Mouse (Mus musculus) left cerebral cortex, postnatal 14 days (tissue): Measurements from ENCODE around the gene Ankrd45. TPM values are rescaled to one million over a fixed set of nuclear protein-coding genes. Genes with fewer than 3 reads are reported as not detected.
"Not testable (repeated sequence)": the region's sequence is repeated elsewhere in the genome, so short reads cannot be mapped to it uniquely, and the experiment has no call there.

Experiments used
- DNase-seq, 2 experiments: peaks; one replicate each; pipeline ENCODE4 v3.0.0; 2021 to 2022; ENCODE audit warnings: low spot score in 2 of 2, mixed read lengths in 1 of 2
- intact Hi-C: fragments of 180-260 bp; cut with DNase I; formaldehyde crosslinking; loops from one replicate; pipeline ENCODE4 v1.15.1; 2025
- long read RNA-seq, 2 experiments: library from polyadenylated mRNA; stranded (forward); transcript quantifications; one replicate each; pipeline ENCODE4 v2.0.0; 2021
- total RNA-seq, 2 experiments: library from RNA; stranded (reverse); gene quantifications; 2 replicates each; pipeline ENCODE4 v1.2.3; 2021

Ankrd45 gene
- 10 to 100 TPM; 37.0 to 39.0 TPM for total RNA-seq
- long read RNA-seq, experiment 1, partial matches to known transcripts: 1 of 20 reads
- long read RNA-seq, experiment 1, other reads (novel, unspliced or antisense): 15 of 20 reads
- long read RNA-seq, experiment 2, partial matches to known transcripts: 3 of 9 reads
- long read RNA-seq, experiment 2, other reads (novel, unspliced or antisense): 5 of 9 reads

DNA sequence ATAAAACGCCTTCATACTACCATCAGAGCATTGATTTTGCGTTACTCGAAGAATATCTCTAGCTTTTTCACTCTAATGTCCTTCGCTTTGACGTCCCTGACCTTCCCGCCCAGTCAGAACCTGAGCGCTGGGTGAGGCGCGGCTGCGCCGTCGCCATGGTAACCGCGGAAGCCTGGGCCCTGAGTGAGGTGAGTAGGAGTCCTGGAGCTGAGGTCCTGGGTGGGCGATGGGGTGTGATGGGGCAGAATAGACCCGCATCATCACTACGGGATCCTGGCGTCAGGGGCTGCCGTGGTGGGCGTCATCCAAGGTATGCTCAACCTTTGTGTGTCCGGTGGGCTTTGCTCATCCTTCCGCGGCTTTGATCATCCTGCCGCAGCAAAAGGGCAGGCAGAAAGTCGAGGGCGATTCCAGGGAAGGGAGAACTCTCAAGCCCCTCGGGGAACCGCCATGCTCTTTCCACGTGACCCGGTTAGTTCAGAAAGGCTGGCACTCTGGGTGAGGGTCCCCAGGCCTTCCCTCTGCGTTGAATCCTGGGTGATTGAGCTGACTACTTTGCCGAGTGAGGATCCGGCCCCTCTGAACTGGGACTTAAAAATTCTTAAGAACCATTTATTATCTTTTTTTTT is at the start of gene Ankrd45:
TSS of gene Ankrd45 (plus strand) at position 161 of the 629 bp plus-strand sequence.
- DNase-seq: peak; percentile 34 to 62
- intact Hi-C loops: no loop called here

DNA sequence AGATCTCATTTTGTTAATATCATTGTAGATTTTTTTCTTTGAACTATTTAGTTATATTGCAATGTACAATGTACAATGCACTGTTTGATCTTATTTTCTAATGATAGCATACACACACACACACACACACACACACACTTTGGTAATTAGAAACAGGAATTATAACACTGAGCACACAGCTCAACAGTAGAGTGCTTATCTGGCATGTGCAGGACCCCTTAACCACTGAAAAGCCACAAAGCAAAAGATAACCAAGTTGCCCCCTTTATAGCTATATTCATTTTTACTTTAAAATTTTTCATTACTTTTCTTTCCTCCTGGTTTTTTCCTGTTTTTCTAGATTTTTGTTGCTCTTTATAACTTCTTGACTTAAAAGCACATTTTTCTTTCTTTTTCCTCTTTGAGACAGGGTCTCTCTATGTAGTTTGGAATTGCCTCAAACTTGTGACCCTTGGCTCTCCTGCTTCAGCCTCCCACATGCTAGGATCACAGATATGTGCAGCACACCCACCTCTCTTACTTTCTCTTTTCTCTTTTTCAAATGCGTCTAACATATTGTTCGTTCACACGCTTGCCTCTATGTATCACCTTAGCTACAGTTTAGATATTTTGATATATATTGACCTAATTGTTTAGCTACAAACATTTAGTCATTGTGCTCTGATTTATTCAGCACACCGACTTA is 42.6 kb upstream of the Ankrd45 start:
- intact Hi-C loops: no loop called here
- DNase-seq: no peak

DNA sequence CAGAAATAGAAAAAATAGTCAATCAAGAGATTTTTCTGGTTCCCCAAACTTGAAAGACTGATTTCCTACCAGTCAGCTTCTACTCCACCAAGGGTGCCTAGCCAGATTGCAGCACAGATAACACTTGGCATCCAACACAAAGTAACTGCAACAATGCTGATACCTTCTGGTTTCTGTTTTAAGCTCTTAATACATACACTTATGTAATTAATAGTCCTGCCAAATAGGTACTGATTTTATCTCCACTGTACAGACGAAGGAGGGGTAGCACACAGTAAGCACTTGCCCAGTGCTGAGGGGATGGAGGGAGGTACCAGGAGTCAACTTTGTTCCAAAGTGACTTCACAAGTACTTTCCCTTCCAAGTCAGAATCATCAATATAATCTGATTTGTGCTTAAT is 38.6 kb upstream of the Ankrd45 start:
- intact Hi-C loops: no loop called here
- no peak for DNase-seq

DNA sequence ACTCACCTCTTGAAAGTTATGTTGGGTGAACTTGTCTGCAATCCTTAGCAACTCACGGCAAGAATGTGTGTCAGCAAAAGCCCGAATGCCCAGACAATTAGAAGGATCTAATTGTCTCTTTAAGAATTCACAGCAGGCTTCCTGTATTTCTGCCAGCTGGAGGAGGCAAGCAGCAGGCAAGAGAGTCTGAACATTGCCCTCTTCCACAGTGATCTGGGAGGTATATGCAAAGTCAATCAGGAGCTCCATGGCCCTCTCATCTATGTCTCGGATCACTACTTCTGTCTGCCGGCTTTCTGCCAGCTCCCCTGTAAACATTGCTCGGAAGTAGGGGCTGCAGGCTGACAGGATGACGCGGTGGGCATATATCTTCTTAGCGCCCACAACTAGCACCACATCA is 33.3 kb upstream of the Ankrd45 start:
- intact Hi-C loops: no loop called here
- DNase-seq: no peak

DNA sequence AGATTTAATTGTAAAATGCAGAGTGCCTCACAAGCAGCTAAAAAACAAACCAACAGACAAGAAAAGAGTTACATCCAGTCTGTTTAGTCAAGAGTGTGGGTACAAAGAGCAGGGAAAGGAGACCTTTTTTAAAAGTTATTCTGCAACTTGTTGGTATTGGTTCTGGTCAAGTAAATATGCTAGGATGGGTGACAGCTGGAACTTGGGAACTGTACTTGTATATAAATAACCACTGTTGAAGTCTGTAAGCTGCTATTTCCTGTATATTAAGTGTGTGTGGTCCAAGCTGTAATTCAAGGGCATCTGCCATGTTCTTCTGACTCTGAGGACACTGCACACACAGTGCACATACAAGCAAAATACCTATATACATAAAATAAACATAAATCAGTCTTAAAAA is 27.9 kb upstream of the Ankrd45 start:
- intact Hi-C loops: no loop called here
- no peak for DNase-seq

DNA sequence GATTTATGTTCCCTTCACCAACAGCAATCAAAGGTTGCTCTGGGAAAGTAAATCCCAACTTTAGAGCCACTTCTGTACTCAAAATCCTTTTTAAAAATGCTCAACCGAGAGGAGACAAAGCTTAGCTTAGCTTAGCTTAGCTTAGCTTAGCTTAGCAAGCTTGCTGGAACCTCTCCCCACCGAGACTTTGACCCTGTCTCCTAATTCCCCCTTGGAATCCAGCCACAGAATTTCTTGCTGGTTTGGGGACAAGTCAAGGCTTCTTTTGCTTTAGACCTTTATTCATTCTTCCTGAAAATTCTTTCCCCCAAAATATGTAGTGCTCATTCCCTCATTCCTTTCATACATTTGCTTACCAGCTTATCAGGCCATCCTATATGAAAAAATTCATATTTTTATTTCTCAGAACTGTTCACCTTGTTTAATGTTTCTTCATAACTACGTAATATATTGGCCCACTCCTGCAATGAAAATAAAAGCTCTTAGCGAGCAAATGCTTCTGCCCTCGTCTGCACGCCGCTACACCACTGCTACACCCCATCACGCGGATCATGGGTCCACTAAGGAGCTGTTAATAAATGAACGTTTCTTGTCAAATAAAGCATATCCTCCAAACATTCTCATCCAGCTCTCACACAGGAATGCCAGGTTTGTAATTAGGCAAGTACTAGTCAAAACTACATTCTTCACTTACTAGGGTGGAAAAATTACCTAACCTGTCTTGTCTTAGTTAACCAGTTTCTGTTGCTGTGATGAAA is 19.7 kb upstream of the Ankrd45 start:
- no peak for DNase-seq
- intact Hi-C loops: no loop called here

DNA sequence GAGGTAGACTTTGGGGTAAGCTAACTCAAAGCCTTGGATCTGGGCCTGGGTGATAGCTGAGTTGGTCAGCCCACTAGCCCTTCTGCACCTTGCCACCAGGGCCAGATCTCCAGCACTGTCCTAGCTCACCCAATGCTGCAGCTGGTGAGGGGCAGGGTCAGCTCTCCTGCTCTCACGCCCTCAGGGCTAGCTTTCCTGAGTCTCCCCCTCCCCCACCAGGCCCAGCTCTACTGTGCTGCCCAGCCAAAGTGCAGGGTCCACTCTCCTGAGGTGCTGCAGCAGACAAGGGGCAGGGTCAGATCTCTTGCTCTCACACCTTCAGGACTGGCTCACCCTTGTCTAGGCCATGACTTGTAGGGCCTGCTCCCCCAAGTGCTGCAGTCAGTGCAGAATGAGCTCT is 16.0 kb upstream of the Ankrd45 start:
- no peak for DNase-seq
- intact Hi-C loops: no loop called here

DNA sequence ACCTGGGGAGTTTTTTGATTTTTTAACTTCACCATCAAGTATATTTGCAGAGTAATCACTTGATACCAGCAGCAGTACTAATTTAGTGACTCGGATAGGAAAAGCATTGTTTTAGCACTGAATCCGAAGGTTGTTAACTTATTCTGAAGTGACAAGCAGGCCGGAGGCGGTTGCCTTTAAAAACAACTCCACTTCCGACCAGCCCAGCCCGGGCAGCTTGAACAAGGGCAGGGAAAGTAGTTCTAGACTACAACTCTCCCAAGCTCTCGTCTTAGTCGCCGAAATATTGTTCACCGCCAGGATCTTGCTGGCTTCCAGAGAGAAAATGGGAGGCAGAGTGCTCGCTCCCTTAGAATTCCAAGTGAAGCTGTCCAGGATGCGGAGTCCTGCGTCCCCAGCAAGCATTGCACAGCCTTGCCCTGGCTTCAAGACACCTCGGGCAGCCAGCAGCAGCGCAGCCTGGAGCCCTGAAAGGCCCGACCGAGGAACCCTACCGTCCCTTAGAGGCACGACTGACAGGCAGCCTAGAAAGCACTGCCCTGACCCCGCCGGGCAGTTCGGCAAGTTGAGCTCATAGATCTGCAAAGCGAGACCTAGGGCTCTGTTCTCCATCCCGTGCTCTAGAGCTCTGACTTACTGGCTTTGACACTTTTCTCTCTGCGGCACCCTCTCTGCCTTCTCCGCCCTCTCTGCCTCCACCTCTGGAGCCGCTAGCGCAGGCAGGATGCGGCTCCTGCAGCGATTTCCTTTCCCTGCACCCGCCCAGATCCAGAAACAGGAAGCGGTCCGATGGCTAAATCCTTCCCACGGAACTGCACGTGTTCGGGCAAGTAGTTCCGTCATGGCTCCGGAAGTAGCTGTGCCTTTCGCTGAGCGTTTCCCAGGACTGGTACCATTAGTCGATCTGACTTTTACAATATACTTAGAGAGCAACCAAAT is 11.5 kb upstream of the Ankrd45 start, which contains the start of gene Klhl20:
TSS of gene Klhl20 (minus strand) at position 786 of the 939 bp plus-strand sequence.
- intact Hi-C loops: no loop called here
- DNase-seq: peak; percentile 96 to 97

DNA sequence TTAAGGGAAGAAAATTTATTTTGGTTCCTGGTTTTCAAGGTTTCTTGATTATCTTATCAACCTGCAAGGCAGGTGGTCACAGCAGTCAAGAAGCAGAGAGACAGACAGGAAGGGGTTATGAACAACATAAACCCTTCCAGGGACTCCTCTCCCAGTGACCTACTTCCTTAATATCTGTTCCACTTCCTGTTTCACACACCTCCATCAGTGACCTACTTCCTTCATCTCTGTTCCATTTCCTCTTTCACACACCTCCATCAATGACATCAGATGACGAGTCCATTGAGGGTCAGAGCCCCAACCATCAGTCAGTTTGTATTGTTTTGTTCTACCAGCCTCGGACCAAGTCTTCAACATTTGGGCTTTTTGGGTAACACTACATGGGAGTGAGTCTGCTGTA is 3.0 kb upstream of the Ankrd45 start:
- intact Hi-C loops: no loop called here
- DNase-seq: no peak

DNA sequence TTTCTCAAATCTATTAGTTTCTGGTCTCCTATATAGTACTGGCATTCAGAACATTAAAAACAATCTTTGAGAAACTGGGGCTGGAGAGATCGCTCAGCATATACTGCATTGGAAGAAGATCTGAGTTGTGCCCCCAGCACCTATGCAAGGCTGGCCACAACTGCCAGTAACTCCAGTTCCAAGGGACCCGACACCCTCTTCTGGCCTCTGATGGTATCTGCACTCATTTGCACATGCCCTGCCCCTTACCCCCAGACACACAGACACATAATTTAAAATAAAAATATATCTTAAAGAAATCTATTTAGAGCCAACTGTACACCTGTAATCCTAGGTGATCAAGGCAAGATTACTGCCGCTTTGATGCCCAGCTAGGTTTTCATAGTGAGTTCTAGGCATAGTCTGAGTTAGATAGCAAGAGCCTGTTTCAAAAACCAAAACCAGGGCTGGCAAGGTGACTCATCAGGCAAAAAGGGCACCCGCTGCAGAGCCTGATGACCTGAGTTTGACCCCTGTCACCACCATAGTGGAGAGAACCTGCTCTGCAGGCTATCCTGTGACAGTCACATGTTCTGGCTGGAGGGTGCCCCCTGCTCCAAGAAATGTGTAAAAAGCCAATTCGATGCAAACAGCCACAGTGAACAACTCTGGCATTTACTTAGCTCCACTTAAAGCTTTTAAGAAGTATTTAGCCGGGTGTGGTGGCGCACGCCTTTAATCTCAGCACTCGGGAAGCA is 2.3 kb upstream of the Ankrd45 start:
- intact Hi-C loops: no loop called here
- no peak for DNase-seq

DNA sequence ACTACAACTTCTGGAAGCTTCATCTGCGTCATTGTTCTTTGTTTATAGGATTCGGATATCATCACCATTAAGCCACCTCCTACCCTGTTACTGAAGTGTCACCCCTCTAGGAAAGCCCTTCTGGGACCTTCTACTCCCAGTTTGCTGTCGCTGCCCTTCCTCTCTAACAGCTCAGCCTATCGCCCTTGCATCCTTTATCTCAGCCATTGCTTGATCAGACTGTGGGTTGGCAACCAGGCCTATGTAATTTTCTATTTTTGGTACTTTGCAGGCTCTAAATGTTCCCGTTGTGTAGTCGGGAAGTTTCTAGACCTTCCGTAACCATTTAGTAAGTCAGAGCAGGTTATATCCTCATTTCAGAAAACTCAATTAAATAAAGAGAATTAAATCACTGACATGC is 725 bp downstream of the Ankrd45 start:
- intact Hi-C loops: no loop called here
- peak; percentile 6 to 62 for DNase-seq

DNA sequence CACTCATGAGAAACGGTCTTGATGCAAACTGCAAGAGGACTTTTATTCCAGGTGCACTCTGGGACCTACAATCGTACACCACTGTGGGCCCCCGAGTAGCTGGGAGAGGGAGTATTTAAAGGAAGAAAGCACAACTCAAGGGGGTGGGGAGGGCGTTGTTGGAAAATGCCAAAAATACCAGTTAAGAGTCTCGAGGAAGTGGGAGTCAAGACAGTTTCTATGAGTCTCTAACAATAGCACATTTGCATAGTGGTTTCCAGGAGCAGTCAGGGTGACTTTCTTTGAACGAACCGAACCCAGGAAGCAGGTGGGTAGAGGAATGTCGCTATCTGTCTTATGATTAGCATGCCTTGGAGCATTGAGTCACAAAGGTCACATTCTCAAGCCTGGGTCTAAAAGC is 3.1 kb downstream of the Ankrd45 start:
- intact Hi-C loops: not testable (repeated sequence)
- peak; percentile 6 to 13 for DNase-seq

DNA sequence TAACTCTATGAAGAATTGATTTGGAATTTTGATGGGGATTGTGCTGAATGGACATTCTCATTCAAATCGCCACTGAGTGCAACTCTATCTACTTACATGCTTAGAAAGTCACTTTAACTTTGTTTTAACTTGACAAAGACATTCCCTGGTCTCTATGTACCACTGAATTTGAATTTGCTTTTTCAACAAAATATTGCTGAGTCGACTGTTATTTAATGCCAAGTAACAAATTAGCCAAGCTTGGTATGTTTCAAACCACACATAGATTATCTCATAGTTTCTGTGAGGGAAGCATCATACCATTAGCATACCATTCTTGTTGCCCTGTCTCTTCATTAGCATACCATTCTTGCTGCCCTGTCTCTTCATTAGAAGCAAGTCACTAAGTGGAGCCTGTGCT is 5.4 kb downstream of the Ankrd45 start:
- intact Hi-C loops: no loop called here
- DNase-seq: no peak

DNA sequence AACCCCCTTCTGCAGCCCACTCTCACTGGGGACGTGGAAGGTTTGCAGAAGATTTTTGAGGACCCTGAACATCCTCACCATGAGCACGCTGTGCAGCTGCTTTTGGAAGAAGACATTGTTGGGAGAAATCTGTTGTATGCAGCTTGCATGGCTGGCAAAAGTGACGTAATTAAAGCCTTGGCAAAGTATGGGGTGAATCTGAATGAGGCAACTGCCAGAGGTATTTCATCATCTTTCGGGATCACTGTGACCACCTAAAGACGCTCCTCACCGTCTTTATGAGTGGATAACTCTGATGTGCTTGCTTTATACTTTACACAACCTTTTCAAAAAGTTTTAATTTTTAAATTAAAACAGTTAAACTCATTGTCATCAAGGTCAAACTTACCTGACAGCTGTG is 8.6 kb downstream of the Ankrd45 start:
- no peak for DNase-seq
- intact Hi-C loops: no loop called here

DNA sequence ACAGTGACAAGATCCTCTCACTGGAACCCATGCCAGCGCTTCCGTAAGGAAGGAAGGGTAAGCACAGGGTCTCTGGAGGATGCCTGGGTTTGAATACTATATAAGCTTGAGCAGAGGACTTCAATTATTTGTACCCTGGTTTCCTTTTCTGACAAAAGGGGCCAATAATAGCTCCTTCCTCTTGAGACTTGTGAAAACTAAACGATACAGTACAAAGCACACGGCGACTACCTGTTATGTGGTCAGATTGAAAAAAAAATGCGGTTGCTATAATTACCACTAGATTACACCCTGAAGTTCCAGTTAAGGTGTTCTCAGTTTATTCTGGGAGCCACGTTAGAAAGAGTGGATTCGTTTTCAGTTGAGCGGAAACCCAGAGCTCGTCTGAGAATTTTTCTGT is 14.1 kb downstream of the Ankrd45 start:
- intact Hi-C loops: no loop called here
- no peak for DNase-seq

DNA sequence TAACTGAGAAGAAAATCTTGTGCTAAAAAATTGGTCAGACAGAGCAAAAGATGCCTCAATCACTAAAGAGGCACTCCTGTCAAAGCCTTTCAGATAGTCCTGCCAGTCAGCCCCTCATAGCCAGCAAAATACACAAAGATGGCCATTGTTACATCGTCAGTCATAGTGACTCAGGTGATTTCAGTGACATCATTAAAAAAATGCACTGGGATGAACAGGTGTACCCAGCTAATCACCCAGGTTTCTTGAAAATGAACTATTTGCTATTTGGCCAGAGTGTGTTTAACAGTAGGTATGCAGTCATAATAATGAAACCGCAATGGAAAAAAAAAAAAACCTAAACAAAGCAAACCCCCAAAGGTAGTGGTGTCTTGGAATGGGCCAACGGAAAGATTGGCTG is 16.7 kb downstream of the Ankrd45 start, which contains the start of gene Tex50:
TSS of gene Tex50 (minus strand) at position 101 of the 400 bp plus-strand sequence.
- intact Hi-C loops: no loop called here
- DNase-seq: no peak

DNA sequence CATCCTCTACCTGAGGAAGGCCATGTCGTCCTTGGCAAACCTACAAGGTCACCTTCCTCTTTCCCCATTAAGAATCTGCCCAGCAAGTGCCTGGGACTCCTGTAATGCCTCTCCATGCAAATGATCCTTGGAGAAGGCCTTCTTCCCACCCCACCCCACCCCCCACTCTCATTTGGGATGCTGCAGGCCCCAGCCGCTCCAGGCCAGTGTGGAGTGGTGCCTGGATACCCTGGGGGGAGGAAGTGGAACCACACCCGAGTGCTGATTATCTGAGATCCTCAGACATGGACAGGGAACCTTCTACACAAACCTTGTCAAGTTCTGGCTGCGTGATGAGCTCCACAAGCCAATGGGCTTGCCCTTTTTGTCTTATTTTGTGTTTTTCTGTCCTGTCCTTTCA is 17.8 kb downstream of the Ankrd45 start:
- DNase-seq: no peak
- intact Hi-C loops: no loop called here

DNA sequence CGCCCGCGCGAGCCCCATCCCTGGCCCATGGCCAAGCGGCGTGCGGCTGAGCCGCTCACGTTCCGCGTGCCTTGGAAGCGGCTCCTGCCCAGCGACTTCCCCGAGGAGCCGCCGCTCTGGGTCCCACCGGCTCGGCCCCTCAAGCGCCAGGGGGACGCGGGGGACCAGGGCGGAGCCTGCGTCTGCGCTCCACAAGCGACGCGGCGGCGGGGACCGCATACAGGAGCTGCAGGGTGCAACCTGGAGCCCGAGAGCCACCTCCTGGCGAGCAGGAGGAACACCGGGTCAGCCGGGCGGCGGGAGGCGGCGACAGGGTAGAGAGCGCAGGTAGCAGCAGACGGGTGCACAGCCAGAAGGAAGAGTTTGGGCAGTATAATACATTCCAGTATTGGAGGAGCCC is 28.2 kb downstream of the Ankrd45 start:
- peak; percentile 67 to 73 for DNase-seq
- intact Hi-C loops: no loop called here
